Mouse (Mus musculus) myocyte (in vitro differentiated cells): ENCODE measurements around the gene Gcn1l1. TPM values are rescaled to one million over a fixed set of nuclear protein-coding genes. Genes with fewer than 3 reads are reported as not detected.

Experiments used
- H3K27me3 ChIP-seq: one replicate; pipeline ENCODE4 v1.6.1; 2011; ENCODE audit not compliant: control insufficient read depth, insufficient read depth, insufficient read length
- H3K36me3 ChIP-seq: one replicate; pipeline ENCODE4 v1.6.1; 2011; ENCODE audit not compliant: control insufficient read depth, insufficient read depth
- H3K4me2 ChIP-seq: one replicate; pipeline ENCODE4 v1.6.1; 2011; ENCODE audit warnings: low read depth, control low read depth
- H3K4me3 ChIP-seq: one replicate; pipeline ENCODE4 v1.5.1; 2011; ENCODE audit warnings: mild to moderate bottlenecking, control low read depth, moderate library complexity
- H3K79me2 ChIP-seq: one replicate; pipeline ENCODE4 v1.6.1; 2011; ENCODE audit not compliant: control insufficient read depth, insufficient read depth
- H3ac ChIP-seq: one replicate; pipeline ENCODE4 v1.6.1; 2011; ENCODE audit not compliant: control insufficient read depth, insufficient read length
- CEBPB ChIP-seq: IDR thresholded peaks from 2 replicates; pipeline ENCODE4 v1.6.1; 2011; ENCODE audit warnings: mild to moderate bottlenecking, moderate library complexity; ENCODE audit not compliant: poor library complexity, insufficient read depth, severe bottlenecking
- E2F4 ChIP-seq: IDR thresholded peaks from one replicate; pipeline ENCODE4 v1.6.1; 2011; ENCODE audit warnings: mild to moderate bottlenecking, control low read depth, moderate library complexity; ENCODE audit not compliant: insufficient read depth
- MAX ChIP-seq: IDR thresholded peaks from one replicate; pipeline ENCODE4 v1.6.1; 2011; ENCODE audit warnings: low read depth, mild to moderate bottlenecking, control low read depth
- MYOD1 ChIP-seq, 3 experiments: IDR thresholded peaks; one replicate each; pipeline ENCODE4 v1.6.1; 2011; ENCODE audit warnings: control low read depth in 2 of 3, low read depth in 2 of 3, mild to moderate bottlenecking in 2 of 3, moderate library complexity in 1 of 3; ENCODE audit not compliant: insufficient read length in 2 of 3, control insufficient read depth in 1 of 3
- MYOG ChIP-seq, 3 experiments: IDR thresholded peaks; one replicate each; pipeline ENCODE4 v1.6.1; 2011; ENCODE audit warnings: control low read depth in 2 of 3, low read depth in 2 of 3, mild to moderate bottlenecking in 2 of 3; ENCODE audit not compliant: insufficient read length in 2 of 3, control insufficient read depth in 1 of 3, insufficient read depth in 1 of 3
- POLR2A ChIP-seq: IDR thresholded peaks from one replicate; pipeline ENCODE4 v1.6.1; 2011; ENCODE audit warnings: low read depth, mild to moderate bottlenecking, control low read depth, moderate library complexity; ENCODE audit not compliant: insufficient read length
- POLR2AphosphoS2 ChIP-seq: IDR thresholded peaks from one replicate; pipeline ENCODE4 v1.6.1; 2011; ENCODE audit warnings: low read depth, control low read depth; ENCODE audit not compliant: insufficient read length
- REST ChIP-seq: IDR thresholded peaks from one replicate; pipeline ENCODE4 v1.6.1; 2011; ENCODE audit warnings: mild to moderate bottlenecking, control low read depth, moderate library complexity; ENCODE audit not compliant: insufficient read depth, insufficient read length
- SRF ChIP-seq: IDR thresholded peaks from one replicate; pipeline ENCODE4 v1.6.1; 2011; ENCODE audit warnings: low read depth; ENCODE audit not compliant: control insufficient read depth, insufficient read length
- TCF12 ChIP-seq: IDR thresholded peaks from one replicate; pipeline ENCODE4 v1.6.1; 2011; ENCODE audit warnings: mild to moderate bottlenecking, control low read depth; ENCODE audit not compliant: poor library complexity, insufficient read depth, severe bottlenecking
- TCF3 ChIP-seq: IDR thresholded peaks from one replicate; pipeline ENCODE4 v1.6.1; 2011; ENCODE audit warnings: low read depth, control low read depth; ENCODE audit not compliant: insufficient read length
- USF1 ChIP-seq: IDR thresholded peaks from one replicate; pipeline ENCODE4 v1.6.1; 2011; ENCODE audit warnings: low read depth, mild to moderate bottlenecking, control low read depth, moderate library complexity
- polyA plus RNA-seq: library from polyadenylated mRNA; unstranded; fragments of >200 nt; fragmentation: generic; extraction: Trizol; gene quantifications from one replicate; pipeline ENCODE4 v1.2.1, GENCODE M21; 2012; ENCODE audit warnings: missing spikeins

Gene Gcn1l1
- polyA plus RNA-seq, 1 experiment = 49.4 TPM

DNA sequence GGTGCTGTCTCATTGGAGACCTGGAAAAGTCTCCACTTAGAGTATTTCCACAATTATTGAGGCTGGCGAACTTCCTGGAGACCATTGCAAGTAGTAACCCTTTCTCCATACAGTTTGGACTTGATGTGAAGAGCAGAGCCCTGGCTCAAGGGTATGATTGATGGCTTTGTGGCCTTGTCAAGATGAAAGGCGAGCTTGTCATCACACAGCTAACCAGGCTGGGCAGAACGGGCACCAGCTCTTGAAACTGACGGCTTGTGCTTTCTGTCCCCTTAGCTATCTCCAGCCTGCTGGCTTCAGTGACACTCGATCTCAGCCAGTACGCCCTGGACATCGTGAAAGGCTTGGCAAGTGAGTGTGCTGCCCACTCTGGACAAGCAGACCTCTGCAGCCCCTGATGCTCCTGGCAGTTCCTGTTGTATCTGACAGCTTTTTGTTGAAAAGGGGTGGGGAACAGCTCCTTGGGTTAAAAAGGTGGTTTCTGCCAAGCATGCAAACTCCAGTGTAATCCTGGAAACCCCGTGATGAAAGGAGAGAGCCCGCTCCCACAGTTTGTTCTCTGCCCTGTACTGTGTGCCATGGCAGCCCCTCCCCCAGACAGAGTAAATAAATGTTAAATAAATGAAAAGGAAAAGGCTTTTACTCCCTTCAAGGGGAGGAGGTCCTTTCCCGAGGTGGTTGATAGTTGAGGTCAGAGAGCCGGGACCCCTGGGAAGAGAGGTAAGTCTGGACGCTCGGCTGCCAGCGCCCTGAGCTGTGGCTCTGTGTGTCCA lies 15.4 kb downstream of the Gcn1l1 start:
- no peaks in the 10 kb centered on the region for H3K27me3 ChIP-seq

DNA sequence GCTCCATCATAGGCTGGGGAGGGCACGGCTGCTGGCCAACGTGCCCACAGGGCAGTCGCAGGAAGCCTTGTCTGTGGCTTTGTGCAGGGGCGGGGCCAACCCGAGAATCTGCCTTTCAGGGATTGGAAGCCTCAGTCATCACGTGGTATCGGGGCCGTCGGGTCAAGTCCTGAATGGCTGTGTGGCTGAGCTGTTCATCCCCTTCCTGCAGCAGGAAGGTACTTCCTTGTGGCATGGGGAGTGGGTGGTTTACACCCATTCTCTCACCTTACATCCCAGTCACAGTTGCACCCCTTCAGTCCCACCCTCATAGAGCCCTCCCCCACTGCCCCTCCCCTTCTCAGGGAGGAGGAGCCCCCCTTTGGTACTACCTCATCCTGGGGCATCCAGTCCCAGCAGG lies 16.6 kb downstream of the Gcn1l1 start:
- no peaks in the 10 kb centered on the region for H3K27me3 ChIP-seq
- H3K79me2 ChIP-seq = no peaks in the 10 kb centered on the region
- H3K36me3 ChIP-seq = peaks cover 20% of the 10 kb centered on the region
- TF ChIP-seq MAX (no peak), CEBPB (no peak)
- no peak overlapping the region for H3K4me2 ChIP-seq
- no peak overlapping the region for H3ac ChIP-seq
- H3K4me3 ChIP-seq = no peak overlapping the region

More for the DNA sequence above, 15.4 kb downstream of the Gcn1l1 start:
- Histone ChIP-seq H3K36me3 (peaks cover 25% of the 10 kb centered on the region), H3K4me2 (no peak overlapping the region), H3K4me3 (no peak overlapping the region), H3ac (no peak overlapping the region), H3K79me2 (no peaks in the 10 kb centered on the region)
- TF ChIP-seq SRF (no peak), TCF3 (no peak), USF1 (no peak), POLR2AphosphoS2 (no peak), REST (no peak), MYOD1 (IDR thresholded peaks at IDR 0.05; ENCODE audit: control insufficient read depth in 1 of 3, insufficient read length in 2 of 3, low read depth in 2 of 3) (no peak), CEBPB (no peak)

DNA sequence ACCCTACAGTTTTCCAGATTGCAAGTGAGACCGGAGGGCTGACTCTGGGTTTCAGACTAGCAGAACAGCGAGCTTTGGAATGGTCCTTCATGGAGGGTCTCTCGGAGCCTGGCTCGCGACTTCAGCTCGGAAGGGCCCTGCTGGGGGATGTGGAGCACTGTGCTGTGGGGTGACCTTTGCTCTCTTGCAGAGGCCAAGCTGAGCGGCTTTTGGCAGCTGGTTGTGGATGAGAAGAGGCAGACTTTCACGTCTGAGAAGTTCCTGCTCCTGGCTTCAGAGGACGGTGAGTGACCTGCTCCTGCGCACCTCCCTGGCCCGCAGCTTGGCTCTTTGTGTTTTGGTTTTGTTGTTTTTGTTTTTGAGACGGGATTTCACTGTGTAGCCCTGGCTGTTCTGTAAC lies 20.6 kb downstream of the Gcn1l1 start:
- H3K27me3 ChIP-seq = no peaks in the 10 kb centered on the region
- TF ChIP-seq TCF12 (no peak), E2F4 (no peak), TCF3 (no peak), MYOD1 (IDR thresholded peaks at IDR 0.05; ENCODE audit: control insufficient read depth in 1 of 3, insufficient read length in 2 of 3, low read depth in 2 of 3) (no peak)
- H3K36me3 ChIP-seq = peaks cover 20% of the 10 kb centered on the region
- H3ac ChIP-seq = no peak overlapping the region
- no peak overlapping the region for H3K4me2 ChIP-seq
- no peak overlapping the region for H3K4me3 ChIP-seq
- no peaks in the 10 kb centered on the region for H3K79me2 ChIP-seq

DNA sequence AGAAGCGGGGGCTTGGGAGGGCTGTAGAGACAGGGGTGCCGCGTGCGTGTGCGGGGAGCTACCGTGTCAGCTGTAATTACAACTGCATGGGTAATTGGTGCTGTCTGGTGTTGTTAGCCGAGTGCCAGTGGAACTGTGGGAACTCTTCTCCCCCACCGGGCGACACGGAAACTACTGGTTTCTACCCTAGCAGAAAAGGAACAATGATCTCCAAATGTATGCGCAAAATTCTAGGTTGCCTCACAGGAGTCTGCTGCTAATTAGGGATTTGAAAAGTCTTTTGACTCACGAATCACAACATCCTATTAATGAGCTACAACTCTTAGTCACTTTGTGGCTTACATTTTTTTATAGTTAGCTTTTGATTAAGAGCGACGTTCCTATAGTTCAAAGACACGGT lies 21.1 kb downstream of the Gcn1l1 start:
- Histone ChIP-seq H3ac (no peak overlapping the region), H3K4me3 (no peak overlapping the region), H3K27me3 (no peaks in the 10 kb centered on the region), H3K79me2 (no peaks in the 10 kb centered on the region), H3K4me2 (no peak overlapping the region), H3K36me3 (peaks cover 21% of the 10 kb centered on the region)
- TF ChIP-seq E2F4 (no peak), SRF (no peak), POLR2AphosphoS2 (no peak), MYOG (IDR thresholded peaks at IDR 0.05; ENCODE audit: control insufficient read depth in 1 of 3, insufficient read depth in 1 of 3, insufficient read length in 2 of 3, low read depth in 2 of 3) (no peak), REST (no peak), TCF3 (no peak), USF1 (no peak), MYOD1 (IDR thresholded peaks at IDR 0.05; ENCODE audit: control insufficient read depth in 1 of 3, insufficient read length in 2 of 3, low read depth in 2 of 3) (no peak), CEBPB (no peak), POLR2A (no peak), TCF12 (no peak), MAX (no peak)

DNA sequence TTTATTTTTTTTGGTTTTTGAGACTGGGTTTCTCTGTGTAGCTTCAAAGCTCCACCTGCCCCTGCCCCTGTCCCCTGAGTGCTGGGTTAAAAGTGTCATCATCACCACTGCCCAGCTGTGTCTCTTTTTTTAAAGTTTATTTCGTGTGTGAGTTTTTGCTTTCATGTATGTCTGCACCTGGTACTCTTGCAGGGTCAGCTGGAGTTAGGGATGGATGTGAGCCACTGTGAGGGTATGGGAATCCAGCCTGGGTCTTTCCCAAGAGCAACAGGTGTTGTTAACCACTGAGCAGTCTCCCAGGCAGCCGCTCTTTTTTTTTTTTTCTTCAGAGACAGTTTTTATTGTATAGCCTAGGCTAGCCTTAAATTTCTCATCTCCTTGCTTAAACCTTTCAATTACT lies 21.7 kb downstream of the Gcn1l1 start:
- Histone ChIP-seq H3K79me2 (no peaks in the 10 kb centered on the region), H3K27me3 (no peaks in the 10 kb centered on the region), H3K4me3 (no peak overlapping the region), H3K4me2 (no peak overlapping the region), H3ac (no peak overlapping the region), H3K36me3 (peaks cover 23% of the 10 kb centered on the region)
- TF ChIP-seq TCF12 (peak; percentile 19), MYOD1 (IDR thresholded peaks at IDR 0.05; ENCODE audit: control insufficient read depth in 1 of 3, insufficient read length in 2 of 3, low read depth in 2 of 3) (peak in 2 of 3 experiments; percentile 61), TCF3 (no peak), MAX (no peak), MYOG (IDR thresholded peaks at IDR 0.05; ENCODE audit: control insufficient read depth in 1 of 3, insufficient read depth in 1 of 3, insufficient read length in 2 of 3, low read depth in 2 of 3) (peak in 1 of 3 experiments; percentile 62)
